Mouse (Mus musculus) heart, adult 18-20 months (tissue): ENCODE measurements at regions not wholly inside any gene's neighbourhood (a gene's known extent, or its start where the extent isn't known, plus 50 kb on each side); places are given as distances from the start of the nearest gene placed in this dataset.

Source experiments
- DNase-seq, 2 experiments: peaks; one replicate each; pipeline ENCODE4 v3.0.0; 2021 to 2022; ENCODE audit warnings: mixed read lengths in 1 of 2

DNA sequence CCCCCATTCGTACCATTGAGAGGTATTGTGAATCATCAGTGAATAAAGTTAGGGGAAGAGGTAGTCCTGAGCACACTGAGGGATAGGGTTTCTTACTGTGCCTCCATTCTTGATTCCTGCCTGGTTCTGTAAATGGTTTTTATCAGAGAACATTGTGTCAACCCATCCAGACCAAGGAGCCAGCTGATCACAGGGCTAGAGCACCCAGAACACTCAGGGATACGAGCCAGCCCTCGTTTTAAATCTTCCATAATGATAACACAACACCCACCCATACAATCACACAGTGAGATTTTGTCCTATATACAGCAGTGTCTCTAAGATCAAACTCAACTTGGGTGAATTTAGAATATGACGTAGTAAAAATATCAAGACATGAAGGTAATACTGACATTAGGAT, 424.7 kb upstream of the BB014433 start:
- DNase-seq, result no peak

- no peak for DNase-seq
Observed at GRCm38 (mm10) chr8:15468540-15469476, 422.9 kb upstream of the BB014433 start.

DNA sequence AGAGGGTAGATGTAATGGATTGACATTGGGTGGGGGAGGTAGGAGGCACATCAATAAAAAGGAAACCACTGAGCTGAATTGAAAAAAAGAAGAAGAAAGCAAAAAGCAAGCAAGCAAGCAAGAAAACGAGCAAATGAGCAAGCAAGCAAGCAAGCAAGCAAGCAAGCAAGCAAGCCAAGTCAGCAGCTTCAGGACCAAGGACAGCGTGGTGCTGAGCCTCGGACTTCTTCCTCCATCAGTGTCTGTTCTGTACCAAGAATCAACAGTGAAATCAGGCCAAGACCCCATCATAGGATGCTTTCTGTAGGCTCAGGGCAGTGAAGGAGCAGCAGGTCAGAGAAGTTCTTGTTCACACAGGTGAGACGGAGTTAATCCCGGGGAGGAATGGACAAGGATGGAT, 392.7 kb upstream of the BB014433 start:
- DNase-seq, result peak in 1 of 2 experiments; percentile 6

- DNase-seq, result peak; percentile 2 to 16
Observed at GRCm38 (mm10) chr8:15394722-15395115, 348.8 kb upstream of the BB014433 start.

GRCm38 (mm10) chr8:15393936-15394721, 348.3 kb upstream of the BB014433 start:
- no peak for DNase-seq

DNA sequence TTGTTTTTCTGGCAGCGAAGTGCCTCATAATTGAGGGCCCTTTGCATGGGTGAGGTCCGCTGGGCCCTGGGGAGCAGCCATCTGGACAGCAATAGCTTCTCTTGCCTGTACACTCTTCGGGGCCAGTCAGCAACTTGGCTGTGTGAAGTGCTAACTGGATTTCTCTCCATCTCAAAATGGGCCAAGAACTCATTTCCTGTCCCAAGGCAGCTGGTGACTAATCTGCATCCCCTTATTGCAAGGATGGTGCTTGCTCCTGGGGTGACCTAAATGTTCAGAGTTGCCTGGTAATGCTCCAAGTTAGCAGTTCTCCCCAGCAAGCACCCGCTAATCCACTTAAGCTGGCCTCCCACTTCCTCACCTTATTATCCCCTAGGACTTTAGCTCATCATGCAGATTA, 346.2 kb upstream of the BB014433 start:
- peak; percentile 43 to 78 for DNase-seq

DNA sequence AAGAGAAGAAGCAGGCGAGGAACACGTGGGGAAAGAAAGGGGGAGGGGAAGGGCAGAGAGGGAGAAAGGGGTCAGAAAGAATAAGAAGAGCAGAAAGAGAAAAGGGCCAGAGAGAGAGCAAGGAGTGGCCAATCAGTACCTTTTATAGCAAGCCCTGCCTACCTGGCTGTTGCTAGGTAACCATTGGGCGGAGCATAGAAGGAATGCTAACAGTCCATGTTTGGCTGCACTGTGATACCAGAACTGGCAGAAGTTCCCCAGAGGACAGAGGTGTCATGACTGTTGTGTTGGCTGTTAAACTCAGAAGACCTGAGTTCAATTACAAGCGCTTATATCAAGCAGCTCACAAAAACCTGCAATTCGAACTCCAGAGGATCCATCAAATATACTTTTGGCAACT, 342.9 kb upstream of the BB014433 start:
- DNase-seq, result no peak

- DNase-seq, result no peak
Observed at GRCm38 (mm10) chr8:15367063-15367462, 321.2 kb upstream of the BB014433 start.

- DNase-seq, result no peak
Observed at GRCm38 (mm10) chr8:15364546-15364945, 318.7 kb upstream of the BB014433 start.

GRCm38 (mm10) chr8:15344151-15344550, 298.3 kb upstream of the BB014433 start:
- DNase-seq, result no peak

DNA sequence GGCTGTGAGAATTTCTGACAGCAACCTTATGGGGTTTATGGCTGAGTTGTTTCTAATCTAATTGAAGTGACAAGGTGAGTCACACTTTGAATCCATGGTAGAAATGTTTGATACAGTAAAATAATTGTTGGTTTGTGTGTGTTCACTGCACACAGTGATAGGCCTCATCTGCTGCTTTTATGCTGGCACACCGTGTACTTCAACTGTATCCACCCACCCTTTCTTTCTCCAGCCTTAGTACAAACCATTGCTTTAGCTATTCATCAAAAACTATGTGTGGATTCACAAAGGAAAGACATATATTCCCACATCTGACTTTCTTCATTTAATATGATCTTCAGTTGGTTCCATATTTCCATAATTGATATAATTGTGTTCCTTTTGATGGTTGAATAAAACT, 297.7 kb upstream of the BB014433 start:
- DNase-seq, result no peak

GRCm38 (mm10) chr8:15334532-15334931, 288.7 kb upstream of the BB014433 start:
- DNase-seq, result no peak

DNA sequence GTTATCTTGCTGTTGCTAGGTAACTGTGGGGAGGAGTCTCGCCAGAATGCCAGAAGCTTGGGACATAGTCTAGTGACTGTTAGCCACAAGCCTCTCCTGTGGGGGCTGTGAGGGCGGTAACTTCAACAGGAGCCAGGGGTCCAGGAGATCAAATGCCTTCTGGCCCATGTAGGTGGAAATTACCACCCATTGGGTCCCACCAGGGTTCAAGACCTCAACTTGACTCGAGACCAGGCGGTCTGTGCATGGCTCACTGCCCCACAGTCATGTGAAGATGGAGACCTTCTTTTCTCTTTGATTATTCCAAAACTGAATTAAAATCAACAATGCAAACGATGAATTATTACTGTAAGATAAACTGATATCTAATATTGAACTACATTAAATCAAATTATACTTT, 281.4 kb upstream of the BB014433 start:
- DNase-seq, result no peak

GRCm38 (mm10) chr8:15323421-15323820, 277.5 kb upstream of the BB014433 start:
- no peak for DNase-seq

DNA sequence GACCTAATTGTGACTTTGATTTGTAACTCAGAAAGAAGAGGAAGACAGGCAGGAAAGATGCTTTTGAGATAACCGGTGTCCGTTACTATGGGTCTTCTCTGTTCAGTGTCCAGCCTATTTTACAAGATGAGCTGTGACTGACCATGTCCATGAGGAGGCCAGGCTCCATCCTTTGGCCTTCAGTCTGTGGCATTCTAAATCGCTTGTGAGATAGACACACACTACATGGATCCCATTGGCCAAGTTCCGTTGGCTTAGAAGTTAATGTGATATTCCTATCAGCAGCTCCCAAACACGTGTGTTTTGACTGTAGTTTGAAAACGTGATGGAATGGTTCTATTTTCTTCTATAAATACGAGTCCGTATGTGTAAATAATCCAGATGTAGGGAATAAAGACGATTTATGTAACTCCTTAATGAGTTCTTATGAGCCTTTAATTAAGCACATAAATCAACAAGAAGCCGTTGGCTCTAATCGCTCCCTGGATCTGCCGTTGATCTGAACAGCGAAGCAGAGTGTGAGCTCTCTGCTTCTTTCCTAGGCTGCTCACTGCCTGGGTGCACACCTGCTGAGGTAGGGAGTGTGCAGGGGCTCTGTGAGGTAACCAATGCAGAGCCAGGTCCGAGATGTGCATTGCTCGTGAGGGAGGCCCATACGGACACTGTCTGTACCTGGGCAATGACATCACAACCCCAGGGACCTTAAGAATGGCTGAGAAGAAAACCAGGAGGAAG, 272.4 kb upstream of the BB014433 start:
- no peak for DNase-seq

DNA sequence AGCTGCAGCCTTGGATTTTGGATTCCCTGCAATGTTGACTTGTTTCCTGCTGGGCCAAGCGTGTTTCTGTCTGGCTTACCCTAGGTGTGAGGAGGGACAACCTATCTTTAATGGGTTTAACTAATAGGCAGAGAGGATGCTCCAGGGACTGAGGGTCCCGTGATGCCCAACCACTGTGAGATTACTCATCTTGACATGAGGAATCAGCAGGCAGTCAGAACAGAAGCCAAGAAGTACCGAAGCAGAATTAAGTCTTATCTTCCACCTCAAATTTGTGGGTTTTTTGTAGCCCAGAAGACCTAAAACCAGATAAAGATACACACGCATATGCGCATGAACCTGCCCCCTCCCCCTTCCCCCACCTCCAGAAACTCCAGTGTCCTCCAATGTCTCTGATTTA, 267.6 kb upstream of the BB014433 start:
- no peak for DNase-seq

GRCm38 (mm10) chr8:15311509-15311908, 265.6 kb upstream of the BB014433 start:
- DNase-seq, result no peak

DNA sequence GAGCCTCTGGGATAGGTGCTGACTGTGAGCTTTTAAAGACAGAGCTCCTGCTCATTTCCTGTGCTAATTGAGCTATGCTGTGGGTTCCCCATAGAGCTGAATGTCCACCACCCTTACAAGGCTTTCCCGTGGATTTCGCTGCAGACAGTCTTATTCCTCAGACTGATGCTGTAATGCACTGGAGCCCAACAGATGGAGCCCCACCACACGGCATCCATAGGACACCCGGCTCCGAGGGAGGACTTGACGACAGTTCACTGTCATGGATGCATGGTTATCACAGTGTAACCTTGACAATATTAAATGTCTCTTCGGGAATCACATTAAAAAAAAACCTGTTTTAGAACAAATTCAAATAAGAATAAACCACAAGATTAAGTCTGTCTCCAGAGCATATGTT, 265.2 kb upstream of the BB014433 start:
- no peak for DNase-seq

DNA sequence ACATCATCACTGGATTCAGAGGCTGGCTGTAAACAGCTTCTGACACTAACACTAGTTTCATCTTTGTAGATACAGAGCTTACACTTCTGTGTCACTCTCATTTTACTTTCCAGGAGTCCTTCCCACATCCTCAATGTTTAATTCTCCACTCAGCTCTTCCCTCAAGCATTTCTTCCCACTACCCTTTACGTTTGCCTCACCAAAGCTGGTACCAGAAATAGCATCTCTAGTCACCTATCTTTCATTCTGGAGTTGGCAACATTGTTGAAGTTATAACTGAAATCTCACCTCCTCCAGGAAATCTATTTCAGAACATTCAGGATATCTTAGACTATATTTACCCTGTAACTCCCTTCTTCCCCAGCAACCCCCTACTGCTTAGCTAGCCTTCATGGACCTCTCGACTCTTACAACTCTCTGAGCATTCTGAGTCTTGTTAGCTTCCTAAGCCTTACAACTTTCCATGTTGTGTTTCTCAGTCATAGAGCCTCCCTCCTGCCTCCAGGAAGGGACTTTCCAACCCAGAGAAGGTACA, 258.3 kb upstream of the BB014433 start:
- no peak for DNase-seq

DNA sequence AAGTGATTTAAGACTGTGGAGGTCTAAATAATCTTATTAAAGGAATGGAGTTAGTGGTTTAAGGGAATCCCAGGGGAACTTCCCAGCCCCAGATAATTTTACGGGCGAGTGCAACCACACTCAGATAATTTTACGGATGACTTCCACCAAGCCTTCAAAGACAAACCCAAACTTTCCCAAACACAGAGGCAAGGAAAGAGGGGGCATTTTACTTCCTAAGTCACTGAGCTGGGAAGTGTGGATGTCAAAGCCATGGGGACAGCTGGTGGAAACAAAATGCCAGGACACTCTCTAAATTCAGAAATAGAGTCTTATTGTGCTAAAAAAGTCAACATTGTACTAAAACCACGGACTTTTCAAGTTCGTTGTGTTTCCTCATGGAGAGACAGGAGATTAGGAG, 227.9 kb upstream of the BB014433 start:
- DNase-seq, result no peak

GRCm38 (mm10) chr8:15271793-15272587, 226.1 kb upstream of the BB014433 start:
- DNase-seq, result no peak

DNA sequence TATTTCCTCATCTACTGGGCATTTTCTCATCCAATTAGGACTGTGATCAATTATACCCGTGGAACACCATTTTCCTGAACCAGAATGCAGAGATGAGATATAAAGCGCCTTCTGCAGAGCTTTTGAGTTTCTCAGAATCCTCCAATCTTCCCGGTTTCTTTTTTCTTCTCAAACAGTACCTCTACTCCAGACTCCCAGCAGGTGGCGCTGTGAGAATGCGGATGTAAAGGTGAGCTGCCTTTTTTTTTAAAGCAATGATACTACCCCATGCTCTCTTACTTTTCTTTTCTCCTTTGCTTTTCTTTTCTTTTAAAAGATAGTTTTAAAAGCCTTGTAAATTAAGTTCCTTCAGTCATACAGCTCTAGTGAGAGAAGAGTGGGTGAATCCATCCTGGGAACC, 224.4 kb upstream of the BB014433 start:
- DNase-seq, result peak; percentile 33 to 82
